Mouse (Mus musculus): ENCODE measurements at regions not wholly inside any gene's neighbourhood (a gene's known extent, or its start where the extent isn't known, plus 50 kb on each side); places are given as distances from the start of the nearest gene placed in this dataset.

- no peak overlapping the region for H3K4me2 ChIP-seq (replicated peaks; ENCODE audit: low read depth)
- H3K36me3 ChIP-seq (ENCODE audit: control insufficient read depth, insufficient read depth, low read length), result no peaks in the 10 kb centered on the region
- no peak overlapping the region for H3K27ac ChIP-seq (replicated peaks)
- H3K4me1 ChIP-seq (replicated peaks; ENCODE audit: control insufficient read depth, insufficient read depth), result no peaks in the 10 kb centered on the region
- no peaks in the 10 kb centered on the region for H3K27me3 ChIP-seq (ENCODE audit: control insufficient read depth, insufficient read depth, low read length)
- no peaks in the 10 kb centered on the region for H3K9me3 ChIP-seq (ENCODE audit: control insufficient read depth, low read length)
- DNase-seq (ENCODE audit: low spot score) (peak; percentile 77), ATAC-seq (ENCODE audit: low FRiP score, low TSS enrichment) (peak; percentile 100)
- TF ChIP-seq EP300 (optimal IDR thresholded peaks at IDR 0.05) (no peak), CTCF (IDR thresholded peaks at IDR 0.05; ENCODE audit: low read depth) (no peak)
- no peak overlapping the region for H3K4me3 ChIP-seq (ENCODE audit: low read depth, low read length)
- no peak overlapping the region for H3K9ac ChIP-seq (ENCODE audit: low read length)
- WGBS, result 74% methylated on average over 7 of the region's 7 CpGs
Measured at GRCm38 (mm10) chr1:102628061-102628460, 2140.3 kb upstream of the Cdh20 start.

- H3K9ac ChIP-seq (ENCODE audit: low read length), result no peak overlapping the region
- WGBS, result 41% methylated on average over 1 of the region's 1 CpGs
- no peaks in the 10 kb centered on the region for H3K4me1 ChIP-seq (replicated peaks; ENCODE audit: control insufficient read depth, insufficient read depth)
- no peak for ATAC-seq (ENCODE audit: low FRiP score, low TSS enrichment)
- H3K4me3 ChIP-seq (ENCODE audit: low read depth, low read length), result no peak overlapping the region
- H3K27ac ChIP-seq (replicated peaks), result no peak overlapping the region
- no peak overlapping the region for H3K4me2 ChIP-seq (replicated peaks; ENCODE audit: low read depth)
- no peaks in the 10 kb centered on the region for H3K9me3 ChIP-seq (ENCODE audit: control insufficient read depth, low read length)
- no peak for DNase-seq (ENCODE audit: low spot score)
- H3K36me3 ChIP-seq (ENCODE audit: control insufficient read depth, insufficient read depth, low read length), result no peaks in the 10 kb centered on the region
- TF ChIP-seq CTCF (IDR thresholded peaks at IDR 0.05; ENCODE audit: low read depth) (no peak), EP300 (optimal IDR thresholded peaks at IDR 0.05) (no peak)
- H3K27me3 ChIP-seq (ENCODE audit: control insufficient read depth, insufficient read depth, low read length), result no peaks in the 10 kb centered on the region
Measured at GRCm38 (mm10) chr1:102644379-102644778, 2123.9 kb upstream of the Cdh20 start.

GRCm38 (mm10) chr1:102687367-102688070 lies 2080.8 kb upstream of the Cdh20 start:
- H3K9ac ChIP-seq (ENCODE audit: low read length), result no peak overlapping the region
- no peaks in the 10 kb centered on the region for H3K36me3 ChIP-seq (ENCODE audit: control insufficient read depth, insufficient read depth, low read length)
- H3K4me3 ChIP-seq (ENCODE audit: low read depth, low read length), result no peak overlapping the region
- no peak for ATAC-seq (ENCODE audit: low FRiP score, low TSS enrichment)
- no peak for TF ChIP-seq CTCF (IDR thresholded peaks at IDR 0.05; ENCODE audit: low read depth)
- 71% methylated on average over 2 of the region's 2 CpGs for WGBS
- H3K27ac ChIP-seq (replicated peaks), result no peak overlapping the region
- H3K4me2 ChIP-seq (replicated peaks; ENCODE audit: low read depth), result no peak overlapping the region
- H3K4me1 ChIP-seq (replicated peaks; ENCODE audit: control insufficient read depth, insufficient read depth), result no peaks in the 10 kb centered on the region
- H3K27me3 ChIP-seq (ENCODE audit: control insufficient read depth, insufficient read depth, low read length), result no peaks in the 10 kb centered on the region
- no peak for DNase-seq (ENCODE audit: low spot score)
- no peaks in the 10 kb centered on the region for H3K9me3 ChIP-seq (ENCODE audit: control insufficient read depth, low read length)

GRCm38 (mm10) chr1:102716459-102716858 lies 2051.9 kb upstream of the Cdh20 start:
- H3K9ac ChIP-seq (ENCODE audit: low read length), result no peak overlapping the region
- H3K4me3 ChIP-seq (ENCODE audit: low read depth, low read length), result no peak overlapping the region
- H3K27me3 ChIP-seq (ENCODE audit: control insufficient read depth, insufficient read depth, low read length), result no peaks in the 10 kb centered on the region
- no peaks in the 10 kb centered on the region for H3K36me3 ChIP-seq (ENCODE audit: control insufficient read depth, insufficient read depth, low read length)
- no peaks in the 10 kb centered on the region for H3K9me3 ChIP-seq (ENCODE audit: control insufficient read depth, low read length)
- TF ChIP-seq EP300 (optimal IDR thresholded peaks at IDR 0.05) (no peak), CTCF (IDR thresholded peaks at IDR 0.05; ENCODE audit: low read depth) (no peak)
- no peaks in the 10 kb centered on the region for H3K4me1 ChIP-seq (replicated peaks; ENCODE audit: control insufficient read depth, insufficient read depth)
- no peak overlapping the region for H3K4me2 ChIP-seq (replicated peaks; ENCODE audit: low read depth)
- WGBS, result 71% methylated on average over 2 of the region's 2 CpGs
- no peak overlapping the region for H3K27ac ChIP-seq (replicated peaks)
- ATAC-seq (ENCODE audit: low FRiP score, low TSS enrichment) (no peak), DNase-seq (ENCODE audit: low spot score) (no peak)

GRCm38 (mm10) chr1:102733991-102734390 lies 2034.3 kb upstream of the Cdh20 start:
- WGBS, result 88% methylated on average over 1 of the region's 1 CpGs
- Histone ChIP-seq H3K36me3 (ENCODE audit: control insufficient read depth, insufficient read depth, low read length) (no peaks in the 10 kb centered on the region), H3K4me1 (replicated peaks; ENCODE audit: control insufficient read depth, insufficient read depth) (no peaks in the 10 kb centered on the region), H3K4me3 (ENCODE audit: low read depth, low read length) (no peak overlapping the region), H3K27ac (replicated peaks) (no peak overlapping the region), H3K27me3 (ENCODE audit: control insufficient read depth, insufficient read depth, low read length) (no peaks in the 10 kb centered on the region), H3K9ac (ENCODE audit: low read length) (no peak overlapping the region), H3K4me2 (replicated peaks; ENCODE audit: low read depth) (no peak overlapping the region), H3K9me3 (ENCODE audit: control insufficient read depth, low read length) (no peaks in the 10 kb centered on the region)
- no peak for DNase-seq (ENCODE audit: low spot score)
- TF ChIP-seq EP300 (optimal IDR thresholded peaks at IDR 0.05) (no peak), CTCF (IDR thresholded peaks at IDR 0.05; ENCODE audit: low read depth) (no peak)
- ATAC-seq (ENCODE audit: low FRiP score, low TSS enrichment), result no peak

- DNase-seq (ENCODE audit: low spot score) (no peak), ATAC-seq (ENCODE audit: low FRiP score, low TSS enrichment) (no peak)
- H3K4me2 ChIP-seq (replicated peaks; ENCODE audit: low read depth), result no peak overlapping the region
- WGBS, result 28% methylated on average over 3 of the region's 3 CpGs
- H3K27me3 ChIP-seq (ENCODE audit: control insufficient read depth, insufficient read depth, low read length), result no peaks in the 10 kb centered on the region
- no peak overlapping the region for H3K9ac ChIP-seq (ENCODE audit: low read length)
- no peaks in the 10 kb centered on the region for H3K4me1 ChIP-seq (replicated peaks; ENCODE audit: control insufficient read depth, insufficient read depth)
- no peak overlapping the region for H3K27ac ChIP-seq (replicated peaks)
- TF ChIP-seq CTCF (IDR thresholded peaks at IDR 0.05; ENCODE audit: low read depth), result no peak
- TF ChIP-seq EP300 (optimal IDR thresholded peaks at IDR 0.05), result no peak
- H3K4me3 ChIP-seq (ENCODE audit: low read depth, low read length), result no peak overlapping the region
- H3K9me3 ChIP-seq (ENCODE audit: control insufficient read depth, low read length), result no peaks in the 10 kb centered on the region
- H3K36me3 ChIP-seq (ENCODE audit: control insufficient read depth, insufficient read depth, low read length), result no peaks in the 10 kb centered on the region
Measured at GRCm38 (mm10) chr1:102735392-102735791, 2032.9 kb upstream of the Cdh20 start.
